Mouse (Mus musculus): ENCODE data around the gene Nit2. TPM values are rescaled to one million over a fixed set of nuclear protein-coding genes. Genes with fewer than 3 reads are reported as not detected.

The Nit2 gene
- total and polyA plus RNA-seq, 3 experiments = 59.4 to 93.3 (median 71.8) TPM

GRCm38 (mm10) chr16:57177664-57178063, 10.5 kb upstream of the Nit2 start:
- dilution Hi-C loops (cut with MboI; ENCODE audit: extremely low pct_ligation_motif_present, extremely low pct_unique_long_range_greater_than_20kb, low sequenced_read_pairs) = no loop called here
- H3K9ac ChIP-seq (ENCODE audit: insufficient read depth, low read depth) = no peak overlapping the region
- no peaks in the 10 kb centered on the region for H3K27me3 ChIP-seq (replicated peaks)
- H3K79me2 ChIP-seq (replicated peaks; ENCODE audit: control insufficient read depth, extremely low read depth, insufficient read depth, poor library complexity, severe bottlenecking) = no peaks in the 10 kb centered on the region
- peaks cover 4% of the 10 kb centered on the region for H3K9me3 ChIP-seq (replicated peaks; ENCODE audit: low read length)
- H3K27ac ChIP-seq (ENCODE audit: insufficient read depth, low read depth) = no peak overlapping the region
- no peak overlapping the region for H3K4me2 ChIP-seq (ENCODE audit: insufficient read depth, low read depth, poor library complexity, severe bottlenecking)
- DNase-seq (ENCODE audit: extremely low read depth) = no peak
- H3K4me3 ChIP-seq (replicated peaks in 1 of 3; ENCODE audit: low read depth in 2 of 3, low read length in 2 of 3, poor library complexity in 1 of 3) = no peak overlapping the region
- H3K4me1 ChIP-seq (ENCODE audit: control insufficient read depth in 1 of 2, insufficient read depth in 2 of 2) = peaks cover 9 to 23% of the 10 kb centered on the region in 2 experiments
- in situ Hi-C loops (cut with MboI; ENCODE audit: low pct_ligation_motif_present, low pct_unique_long_range_greater_than_20kb, low sequenced_read_pairs) = no loop called here
- peaks cover 36 to 75% of the 10 kb centered on the region in 2 experiments for H3K36me3 ChIP-seq (replicated peaks in 1 of 2; ENCODE audit: control insufficient read depth in 1 of 2, insufficient read depth in 1 of 2, low read length in 1 of 2)
- TF ChIP-seq SMC3 (IDR thresholded peaks at IDR 0.05; ENCODE audit: low read depth, low read length) (no peak), NELFE (IDR thresholded peaks at IDR 0.05; ENCODE audit: low read depth, low read length) (no peak), MAZ (IDR thresholded peaks at IDR 0.05; ENCODE audit: low read depth, low read length) (no peak), MXI1 (IDR thresholded peaks at IDR 0.05; ENCODE audit: low read depth, low read length) (no peak), MEF2A (IDR thresholded peaks at IDR 0.05; ENCODE audit: borderline replicate concordance, low read depth, low read length) (no peak)

DNA sequence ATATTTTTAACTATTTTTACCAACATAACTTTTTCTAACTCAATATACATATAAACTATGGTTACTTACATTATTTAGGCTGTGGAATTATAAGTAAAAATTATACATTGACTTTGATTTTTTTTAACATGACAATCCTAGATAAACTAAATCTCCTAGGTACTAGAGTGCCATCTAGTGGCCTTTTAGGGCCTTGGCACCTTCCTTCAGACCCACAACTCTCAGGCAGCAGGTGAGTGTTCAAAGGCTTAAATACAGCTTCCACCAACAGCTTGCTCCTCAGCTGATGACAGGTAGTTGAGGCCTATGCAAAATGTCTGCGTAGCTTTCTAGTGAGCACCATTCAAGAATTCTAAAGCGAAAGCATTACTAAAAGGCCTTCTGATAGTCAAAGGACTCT, 10.1 kb upstream of the Nit2 start:
- Histone ChIP-seq H3K27me3 (replicated peaks) (no peaks in the 10 kb centered on the region), H3K36me3 (replicated peaks in 1 of 2; ENCODE audit: control insufficient read depth in 1 of 2, insufficient read depth in 1 of 2, low read length in 1 of 2) (peaks cover 35 to 75% of the 10 kb centered on the region in 2 experiments), H3K4me3 (replicated peaks in 1 of 3; ENCODE audit: low read depth in 2 of 3, low read length in 2 of 3, poor library complexity in 1 of 3) (no peak overlapping the region), H3K27ac (ENCODE audit: insufficient read depth, low read depth) (no peak overlapping the region), H3K4me2 (ENCODE audit: insufficient read depth, low read depth, poor library complexity, severe bottlenecking) (no peak overlapping the region), H3K4me1 (ENCODE audit: control insufficient read depth in 1 of 2, insufficient read depth in 2 of 2) (peaks cover 9 to 23% of the 10 kb centered on the region in 2 experiments), H3K9me3 (replicated peaks; ENCODE audit: low read length) (peaks cover 4% of the 10 kb centered on the region), H3K9ac (ENCODE audit: insufficient read depth, low read depth) (no peak overlapping the region), H3K79me2 (replicated peaks; ENCODE audit: control insufficient read depth, extremely low read depth, insufficient read depth, poor library complexity, severe bottlenecking) (no peaks in the 10 kb centered on the region)
- in situ Hi-C loops (cut with MboI; ENCODE audit: low pct_ligation_motif_present, low pct_unique_long_range_greater_than_20kb, low sequenced_read_pairs) = no loop called here
- TF ChIP-seq USF2 (conservative IDR thresholded peaks at IDR 0.05; ENCODE audit: low read depth, low read length) (no peak), RAD21 (IDR thresholded peaks at IDR 0.05; ENCODE audit: low read depth, low read length) (peak; percentile 77), ZNF384 (IDR thresholded peaks at IDR 0.05; ENCODE audit: low read depth, low read length) (peak; percentile 83), MYC (IDR thresholded peaks at IDR 0.05; ENCODE audit: low read depth, low read length) (peak; percentile 39; the same call in 1 of the 2 replicates), KAT2A (IDR thresholded peaks at IDR 0.05; ENCODE audit: insufficient replicate concordance, low read length) (no peak), SMC3 (IDR thresholded peaks at IDR 0.05; ENCODE audit: low read depth, low read length) (peak; percentile 58), CTCF (conservative IDR thresholded peaks at IDR 0.05 in 1 of 2, IDR thresholded peaks at IDR 0.05 in 1 of 2; ENCODE audit: low read depth in 2 of 2, low read length in 2 of 2) (peak; percentile 76 to 85)
- DNase-seq (ENCODE audit: extremely low read depth) = peak; percentile 60
- dilution Hi-C loops (cut with MboI; ENCODE audit: extremely low pct_ligation_motif_present, extremely low pct_unique_long_range_greater_than_20kb, low sequenced_read_pairs) = no loop called here

DNA sequence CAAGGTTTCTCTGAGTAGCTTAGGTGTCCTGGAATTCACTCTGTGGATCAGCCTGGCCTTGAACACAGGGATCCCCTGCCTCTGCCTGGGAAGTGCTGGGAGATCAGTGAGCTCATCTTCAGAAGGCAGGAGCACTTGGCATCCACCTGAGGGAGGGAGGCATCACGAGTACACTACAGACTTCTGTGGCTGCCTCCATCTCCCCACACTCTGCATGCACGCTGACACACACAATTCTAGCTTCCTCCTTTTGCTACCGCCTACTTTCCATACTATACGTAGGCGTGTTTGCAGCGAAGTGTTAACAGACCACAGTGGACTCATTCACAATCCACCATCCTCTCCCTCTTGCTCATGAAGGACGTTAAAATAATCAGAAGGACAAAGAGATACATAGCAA, 9.1 kb upstream of the Nit2 start:
- peak; percentile 73 for DNase-seq (ENCODE audit: extremely low read depth)
- Histone ChIP-seq H3K4me3 (replicated peaks in 1 of 3; ENCODE audit: low read depth in 2 of 3, low read length in 2 of 3, poor library complexity in 1 of 3) (no peak overlapping the region), H3K27me3 (replicated peaks) (no peaks in the 10 kb centered on the region), H3K9ac (ENCODE audit: insufficient read depth, low read depth) (no peak overlapping the region), H3K27ac (ENCODE audit: insufficient read depth, low read depth) (peak overlapping the region; percentile 44), H3K36me3 (replicated peaks in 1 of 2; ENCODE audit: control insufficient read depth in 1 of 2, insufficient read depth in 1 of 2, low read length in 1 of 2) (peaks cover 29 to 69% of the 10 kb centered on the region in 2 experiments), H3K9me3 (replicated peaks; ENCODE audit: low read length) (peaks cover 4% of the 10 kb centered on the region), H3K79me2 (replicated peaks; ENCODE audit: control insufficient read depth, extremely low read depth, insufficient read depth, poor library complexity, severe bottlenecking) (no peaks in the 10 kb centered on the region), H3K4me1 (ENCODE audit: control insufficient read depth in 1 of 2, insufficient read depth in 2 of 2) (peaks cover 9 to 23% of the 10 kb centered on the region in 2 experiments), H3K4me2 (ENCODE audit: insufficient read depth, low read depth, poor library complexity, severe bottlenecking) (no peak overlapping the region)
- dilution Hi-C loops (cut with MboI; ENCODE audit: extremely low pct_ligation_motif_present, extremely low pct_unique_long_range_greater_than_20kb, low sequenced_read_pairs) = no loop called here
- in situ Hi-C loops (cut with MboI; ENCODE audit: low pct_ligation_motif_present, low pct_unique_long_range_greater_than_20kb, low sequenced_read_pairs) = no loop called here
- TF ChIP-seq NRF1 (IDR thresholded peaks at IDR 0.05; ENCODE audit: low read depth, low read length) (no peak), EP300 (IDR thresholded peaks at IDR 0.05; ENCODE audit: low read length) (peak; percentile 33; the same call in 1 of the 2 replicates), JUND (conservative IDR thresholded peaks at IDR 0.05; ENCODE audit: low read depth, low read length) (no peak), TBP (conservative IDR thresholded peaks at IDR 0.05; ENCODE audit: low read depth, low read length) (no peak), USF1 (IDR thresholded peaks at IDR 0.05; ENCODE audit: low read depth, low read length) (no peak)

Data from CH12.LX (cell line).